Mouse (Mus musculus): Measurements from ENCODE around the gene Prm2. TPM values are rescaled to one million over a fixed set of nuclear protein-coding genes. Genes with fewer than 3 reads are reported as not detected.

Prm2 gene
- total and polyA plus RNA-seq, 2 experiments from 2014 or later = not detected

- Histone ChIP-seq H3K9ac (replicated peaks; ENCODE audit: low read length) (no peak overlapping the region), H3K4me1 (ENCODE audit: insufficient read depth, low read length) (no peaks in the 10 kb centered on the region), H3K9me3 (ENCODE audit: low read length) (no peaks in the 10 kb centered on the region), H3K27me3 (ENCODE audit: insufficient read depth, low read length) (no peaks in the 10 kb centered on the region), H3K4me3 (ENCODE audit: low read length) (no peak overlapping the region), H3K36me3 (ENCODE audit: insufficient read depth, low read length) (no peaks in the 10 kb centered on the region), H3K27ac (no peak overlapping the region), H3K4me2 (ENCODE audit: low read depth, low read length) (no peak overlapping the region)
- WGBS = 66% methylated on average over 5 of the region's 5 CpGs
- no peak for TF ChIP-seq CTCF (IDR thresholded peaks at IDR 0.05; ENCODE audit: low read depth)
- DNase-seq (ENCODE audit: low spot score) = no peak
- no peak for ATAC-seq
These were observed 18.3 kb downstream of the Prm2 start for GRCm38 (mm10) chr16:10777579-10778160.

GRCm38 (mm10) chr16:10776322-10776721, 19.6 kb downstream of the Prm2 start:
- no peak overlapping the region for H3K9ac ChIP-seq (replicated peaks; ENCODE audit: low read length)
- no peaks in the 10 kb centered on the region for H3K27me3 ChIP-seq (ENCODE audit: insufficient read depth, low read length)
- no peaks in the 10 kb centered on the region for H3K9me3 ChIP-seq (ENCODE audit: low read length)
- H3K36me3 ChIP-seq (ENCODE audit: insufficient read depth, low read length) = no peaks in the 10 kb centered on the region
- H3K27ac ChIP-seq = no peak overlapping the region
- no peak for TF ChIP-seq CTCF (IDR thresholded peaks at IDR 0.05; ENCODE audit: low read depth)
- ATAC-seq = no peak
- no peak overlapping the region for H3K4me3 ChIP-seq (ENCODE audit: low read length)
- no peak for DNase-seq (ENCODE audit: low spot score)
- H3K4me2 ChIP-seq (ENCODE audit: low read depth, low read length) = no peak overlapping the region
- WGBS = 70% methylated on average over 7 of the region's 7 CpGs
- no peaks in the 10 kb centered on the region for H3K4me1 ChIP-seq (ENCODE audit: insufficient read depth, low read length)

DNA sequence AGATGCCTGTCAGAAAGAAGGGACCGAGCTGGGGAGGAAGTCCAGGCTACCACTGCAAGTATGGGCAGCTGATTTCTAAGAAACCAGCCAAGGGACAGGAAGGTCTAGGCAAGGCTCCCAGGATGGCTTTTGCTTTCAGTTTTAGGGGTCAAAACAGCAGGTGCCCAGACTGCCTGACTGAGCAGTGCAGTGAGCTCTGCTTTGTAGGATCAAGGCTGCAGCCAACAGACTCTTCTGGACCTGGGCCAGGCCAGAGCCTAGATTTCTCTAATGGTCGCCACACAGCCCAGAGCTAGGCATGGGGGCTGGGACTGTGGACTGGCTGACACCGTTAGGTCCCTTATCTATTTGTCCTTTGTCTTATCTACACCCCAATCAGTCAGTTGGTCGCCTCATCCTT, 21.2 kb downstream of the Prm2 start:
- 65% methylated on average over 4 of the region's 4 CpGs for whole genome bisulfite sequencing

GRCm38 (mm10) chr16:10773543-10773942, 22.4 kb downstream of the Prm2 start:
- Histone ChIP-seq H3K4me2 (ENCODE audit: low read depth, low read length) (no peak overlapping the region), H3K36me3 (ENCODE audit: insufficient read depth, low read length) (no peaks in the 10 kb centered on the region), H3K27ac (no peak overlapping the region), H3K9ac (replicated peaks; ENCODE audit: low read length) (no peak overlapping the region), H3K4me3 (ENCODE audit: low read length) (no peak overlapping the region), H3K9me3 (ENCODE audit: low read length) (no peaks in the 10 kb centered on the region), H3K4me1 (ENCODE audit: insufficient read depth, low read length) (no peaks in the 10 kb centered on the region), H3K27me3 (ENCODE audit: insufficient read depth, low read length) (no peaks in the 10 kb centered on the region)
- TF ChIP-seq CTCF (IDR thresholded peaks at IDR 0.05; ENCODE audit: low read depth) = no peak
- ATAC-seq = no peak
- 78% methylated on average over 8 of the region's 8 CpGs for WGBS
- DNase-seq (ENCODE audit: low spot score) = no peak

More for the DNA sequence above, 21.2 kb downstream of the Prm2 start:
- DNase-seq (ENCODE audit: low spot score) (no peak), ATAC-seq (no peak)
- Histone ChIP-seq H3K4me1 (ENCODE audit: insufficient read depth, low read length) (no peaks in the 10 kb centered on the region), H3K27me3 (ENCODE audit: insufficient read depth, low read length) (no peaks in the 10 kb centered on the region), H3K36me3 (ENCODE audit: insufficient read depth, low read length) (no peaks in the 10 kb centered on the region), H3K27ac (no peak overlapping the region), H3K9ac (replicated peaks; ENCODE audit: low read length) (no peak overlapping the region), H3K9me3 (ENCODE audit: low read length) (no peaks in the 10 kb centered on the region), H3K4me2 (ENCODE audit: low read depth, low read length) (no peak overlapping the region), H3K4me3 (ENCODE audit: low read length) (no peak overlapping the region)
- TF ChIP-seq CTCF (IDR thresholded peaks at IDR 0.05; ENCODE audit: low read depth) = no peak

DNA sequence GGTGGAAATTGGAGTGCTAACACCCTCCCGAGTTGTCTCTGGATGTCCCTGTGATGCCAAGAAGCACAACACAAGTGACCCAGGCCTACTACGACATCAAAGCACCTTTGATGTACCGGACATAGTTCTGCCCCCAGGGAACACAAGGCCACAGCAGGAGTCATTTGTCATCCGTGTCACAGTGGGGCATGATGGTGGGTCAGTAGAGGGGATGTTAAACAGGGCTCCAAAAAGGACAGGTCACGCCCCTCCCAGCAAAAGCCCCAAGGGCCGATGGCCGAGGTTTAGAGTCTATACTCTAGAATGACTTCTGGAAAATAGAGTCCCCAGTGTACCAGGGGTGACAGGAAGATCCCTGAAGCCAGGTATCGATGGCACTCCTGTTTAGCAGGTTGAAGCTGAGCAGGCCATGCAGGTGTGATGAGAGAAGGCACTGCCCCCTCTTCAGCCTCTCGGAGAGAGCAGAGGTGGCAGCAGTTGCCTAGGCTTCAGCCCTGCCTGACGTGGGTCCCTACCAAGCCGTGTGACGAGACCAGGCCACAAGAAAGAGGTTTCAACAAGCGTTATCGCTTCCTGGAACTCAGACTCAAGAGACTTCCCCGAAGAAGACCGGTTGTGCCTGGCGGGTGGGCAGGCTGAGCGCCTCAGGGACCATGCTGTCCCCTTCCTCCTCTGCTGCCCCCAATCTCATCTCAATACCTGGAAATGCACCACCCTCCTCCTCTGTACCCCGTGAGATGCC, 24.0 kb downstream of the Prm2 start:
- H3K27ac ChIP-seq = no peak overlapping the region
- DNase-seq (ENCODE audit: low spot score) (no peak), ATAC-seq (no peak)
- H3K4me2 ChIP-seq (ENCODE audit: low read depth, low read length) = no peak overlapping the region
- 69% methylated on average over 19 of the region's 19 CpGs for WGBS
- H3K9ac ChIP-seq (replicated peaks; ENCODE audit: low read length) = no peak overlapping the region
- H3K9me3 ChIP-seq (ENCODE audit: low read length) = no peaks in the 10 kb centered on the region
- no peak for TF ChIP-seq CTCF (IDR thresholded peaks at IDR 0.05; ENCODE audit: low read depth)
- no peaks in the 10 kb centered on the region for H3K4me1 ChIP-seq (ENCODE audit: insufficient read depth, low read length)
- no peaks in the 10 kb centered on the region for H3K27me3 ChIP-seq (ENCODE audit: insufficient read depth, low read length)
- H3K36me3 ChIP-seq (ENCODE audit: insufficient read depth, low read length) = no peaks in the 10 kb centered on the region
- H3K4me3 ChIP-seq (ENCODE audit: low read length) = no peak overlapping the region

DNA sequence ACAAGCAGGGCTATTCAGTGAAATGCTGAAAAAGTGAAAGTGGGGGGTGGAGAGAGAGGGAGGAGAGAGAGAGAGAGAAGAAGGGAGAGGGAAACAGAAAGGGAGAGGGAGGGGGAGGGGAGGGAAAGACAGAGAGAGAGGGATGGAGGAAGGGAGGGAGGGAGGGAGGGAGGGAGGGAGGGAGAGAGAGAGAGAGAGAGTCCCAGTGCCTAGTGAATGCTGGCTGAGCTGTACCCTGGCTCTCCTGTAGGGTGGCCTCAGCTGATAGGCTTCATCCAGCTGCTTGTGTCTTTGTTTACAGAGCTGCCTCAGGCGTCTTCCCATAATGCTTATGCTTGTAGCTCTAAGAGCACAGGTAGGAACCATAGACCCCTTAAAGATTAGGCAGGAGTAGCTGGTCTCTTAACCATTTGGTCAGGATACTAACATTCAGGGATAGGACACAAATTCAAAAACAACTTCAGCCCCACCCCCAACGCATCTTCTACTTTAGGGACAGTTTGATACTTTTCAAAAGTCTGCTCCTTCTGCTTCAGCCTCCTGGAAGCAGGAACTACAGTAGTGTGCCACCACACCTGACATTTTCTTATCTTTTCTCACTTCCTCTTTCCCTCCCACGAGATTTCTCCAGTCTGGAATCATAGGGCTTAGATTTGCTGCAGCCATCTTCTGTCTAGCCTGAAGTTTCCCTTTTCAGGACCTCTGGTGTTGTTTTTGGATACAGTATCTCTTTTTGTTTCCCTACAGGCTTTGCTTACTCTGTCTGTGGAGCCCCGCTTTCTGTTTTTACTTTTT, 25.2 kb downstream of the Prm2 start:
- Histone ChIP-seq H3K4me2 (ENCODE audit: low read depth, low read length) (no peak overlapping the region), H3K9me3 (ENCODE audit: low read length) (no peaks in the 10 kb centered on the region), H3K9ac (replicated peaks; ENCODE audit: low read length) (no peak overlapping the region), H3K27ac (no peak overlapping the region), H3K4me3 (ENCODE audit: low read length) (no peak overlapping the region), H3K36me3 (ENCODE audit: insufficient read depth, low read length) (no peaks in the 10 kb centered on the region), H3K4me1 (ENCODE audit: insufficient read depth, low read length) (no peaks in the 10 kb centered on the region), H3K27me3 (ENCODE audit: insufficient read depth, low read length) (no peaks in the 10 kb centered on the region)
- TF ChIP-seq CTCF (IDR thresholded peaks at IDR 0.05; ENCODE audit: low read depth) = peak; percentile 19; the same call in 1 of the 2 replicates
- peak; percentile 28 for DNase-seq (ENCODE audit: low spot score)
- peak; percentile 41; the same call in 1 of the 2 replicates for ATAC-seq
- WGBS = 52% methylated on average over 4 of the region's 4 CpGs

Measured in hindbrain, postnatal 0 days (tissue).